Mouse (Mus musculus): ENCODE results near the gene Rps4x.
A peak's percentile ranks its signal among the peaks of the same experiment; 100 is the strongest.

Gene Rps4x

GRCm38 (mm10) chrX:102188712-102189497 is at the start of gene Rps4x:
Gene Rps4x (minus strand): TSS chrX:102189394.
- peak; percentile 60 for DNase-seq (ENCODE audit: low read depth, low spot score)

DNA sequence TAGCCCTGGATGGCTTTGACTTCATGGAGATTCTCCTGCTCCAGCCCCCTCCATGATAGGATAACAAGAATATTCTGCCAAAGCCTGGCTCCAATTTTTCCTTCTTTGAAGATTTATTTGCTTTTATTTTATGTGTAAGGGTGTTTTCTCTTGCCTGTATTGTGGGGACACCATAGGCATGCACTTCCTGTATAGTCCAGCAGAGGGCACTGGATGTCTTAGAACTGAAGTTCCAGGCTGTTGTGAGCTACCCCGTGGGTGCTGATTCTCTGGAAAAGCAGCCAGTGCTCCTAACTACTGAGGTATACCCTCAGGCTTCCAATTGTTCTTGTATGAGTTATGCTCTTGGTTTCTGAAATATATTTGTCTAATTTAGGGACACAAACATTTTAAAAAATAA is 29.9 kb upstream of the Rps4x start:
- peak; percentile 11 for DNase-seq (ENCODE audit: low read depth, low spot score)

DNA sequence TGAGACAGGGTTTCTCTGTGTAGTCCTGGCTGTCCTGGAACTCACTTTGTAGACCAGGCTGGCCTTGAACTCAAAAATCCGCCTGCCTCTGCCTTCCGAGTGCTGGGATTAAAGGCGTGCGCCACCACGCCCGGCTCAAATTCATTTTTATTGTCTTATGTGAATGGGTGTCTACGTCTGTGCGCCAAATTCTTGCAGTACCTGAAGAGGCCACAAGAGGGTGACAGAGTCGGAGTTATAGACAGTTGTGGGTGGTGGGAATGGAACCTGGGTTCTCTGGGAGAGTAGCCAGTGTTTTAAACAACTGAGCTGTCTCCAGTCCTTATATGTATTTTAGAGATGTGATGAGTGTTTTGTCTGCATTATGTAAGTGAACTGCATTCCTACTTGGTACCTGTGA is 26.2 kb upstream of the Rps4x start:
- peak; percentile 2 for DNase-seq (ENCODE audit: low read depth, low spot score)

DNA sequence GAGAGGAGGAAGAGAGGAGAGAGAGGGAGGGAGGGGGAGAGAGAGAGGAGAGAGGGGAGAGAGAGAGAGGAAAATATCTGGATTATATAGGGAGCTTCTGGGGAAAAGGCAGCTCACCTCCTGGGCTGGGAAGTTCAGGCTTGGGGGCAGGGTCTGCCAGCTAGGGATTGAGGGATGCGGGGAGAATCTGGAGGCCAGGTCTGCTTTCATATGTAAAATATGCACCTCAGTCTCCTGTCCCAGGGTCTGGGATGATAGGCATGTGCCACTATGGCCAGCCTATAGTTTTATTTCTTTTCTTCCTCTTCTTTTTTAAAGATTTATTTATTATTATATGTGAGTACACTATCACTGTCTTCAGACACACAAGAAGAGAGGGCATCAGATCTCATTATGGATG is 1.6 kb upstream of the Rps4x start:
- no peak for DNase-seq (ENCODE audit: low read depth, low spot score)

DNA sequence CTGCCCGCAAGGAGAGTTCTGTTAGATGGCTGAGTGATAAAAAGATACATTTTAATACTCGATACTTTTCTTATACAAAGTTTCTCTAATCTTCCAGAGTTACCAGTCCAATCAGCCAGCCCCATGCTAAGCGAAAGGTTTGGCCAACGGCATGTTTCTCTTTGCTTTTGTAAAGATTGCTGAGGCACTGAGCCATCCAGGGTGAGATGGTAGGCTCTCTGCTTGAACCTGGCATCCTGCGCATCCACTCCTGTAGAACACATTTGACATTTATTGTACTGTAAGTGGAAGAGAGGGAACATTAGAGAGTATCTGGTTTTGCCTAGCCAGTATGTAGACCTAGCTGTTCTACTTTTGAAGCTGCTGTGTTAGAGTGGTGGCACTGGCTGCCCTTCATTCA is 387 bp upstream of the Rps4x start:
- DNase-seq (ENCODE audit: low read depth, low spot score): no peak

GRCm38 (mm10) chrX:102187023-102187699 is 2.0 kb downstream of the Rps4x start:
- no peak for DNase-seq (ENCODE audit: low read depth, low spot score)

DNA sequence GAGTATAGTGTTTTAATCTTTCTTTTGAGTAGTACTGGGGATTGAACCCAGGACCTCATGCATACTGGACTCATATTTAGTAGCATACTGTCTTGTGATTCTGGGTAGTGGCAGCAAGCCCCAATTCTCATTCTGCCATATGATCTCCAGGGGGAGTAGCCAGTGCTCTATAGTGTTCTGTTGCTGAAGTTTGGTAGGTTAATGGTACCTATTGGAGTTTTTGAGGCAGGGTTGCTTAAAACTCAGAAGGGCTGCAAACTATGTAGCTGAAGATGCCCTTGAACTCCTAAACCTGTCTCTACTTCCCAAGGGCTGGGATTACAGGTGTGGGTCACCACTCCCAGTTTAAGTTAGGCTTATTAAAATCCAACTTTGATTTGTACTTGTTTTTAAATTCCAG is 6.6 kb downstream of the Rps4x start:
- DNase-seq (ENCODE audit: low read depth, low spot score): no peak

- DNase-seq (ENCODE audit: low read depth, low spot score): no peak
Observed at GRCm38 (mm10) chrX:102175538-102176287, 13.5 kb downstream of the Rps4x start.

DNA sequence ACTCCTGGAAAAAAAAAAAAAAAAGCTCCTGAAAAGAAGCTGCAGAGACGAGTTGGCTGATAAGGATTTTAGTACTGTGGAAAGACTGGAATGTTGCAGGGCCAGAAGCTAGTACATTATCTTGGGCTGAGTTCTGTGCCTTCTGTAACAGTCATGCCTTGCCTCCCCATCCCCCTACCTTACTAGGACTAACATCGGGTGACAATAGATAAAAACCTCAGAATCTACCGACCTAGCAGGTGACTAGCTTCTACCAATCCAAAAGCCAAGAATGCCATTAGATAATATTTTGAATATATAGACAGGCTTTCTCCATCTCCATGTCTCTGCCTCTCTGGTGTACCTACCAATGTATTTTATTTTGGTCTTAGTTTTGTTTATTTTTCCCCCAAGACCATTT is 18.3 kb downstream of the Rps4x start:
- DNase-seq (ENCODE audit: low read depth, low spot score): no peak

- no peak for DNase-seq (ENCODE audit: low read depth, low spot score)
Observed at GRCm38 (mm10) chrX:102170135-102170534, 19.1 kb downstream of the Rps4x start.

- no peak for DNase-seq (ENCODE audit: low read depth, low spot score)
Observed at GRCm38 (mm10) chrX:102169724-102170123, 19.5 kb downstream of the Rps4x start.

- no peak for DNase-seq (ENCODE audit: low read depth, low spot score)
Observed at GRCm38 (mm10) chrX:102166986-102167385, 22.2 kb downstream of the Rps4x start.

GRCm38 (mm10) chrX:102166521-102166920 is 22.7 kb downstream of the Rps4x start:
- no peak for DNase-seq (ENCODE audit: low read depth, low spot score)

GRCm38 (mm10) chrX:102163529-102163928 is 25.7 kb downstream of the Rps4x start:
- DNase-seq (ENCODE audit: low read depth, low spot score): no peak

- no peak for DNase-seq (ENCODE audit: low read depth, low spot score)
Observed at GRCm38 (mm10) chrX:102163096-102163495, 26.1 kb downstream of the Rps4x start.

- DNase-seq (ENCODE audit: low read depth, low spot score): no peak
Observed at GRCm38 (mm10) chrX:102160528-102160927, 28.7 kb downstream of the Rps4x start.

GRCm38 (mm10) chrX:102159778-102160177 is 29.4 kb downstream of the Rps4x start:
- no peak for DNase-seq (ENCODE audit: low read depth, low spot score)

DNA sequence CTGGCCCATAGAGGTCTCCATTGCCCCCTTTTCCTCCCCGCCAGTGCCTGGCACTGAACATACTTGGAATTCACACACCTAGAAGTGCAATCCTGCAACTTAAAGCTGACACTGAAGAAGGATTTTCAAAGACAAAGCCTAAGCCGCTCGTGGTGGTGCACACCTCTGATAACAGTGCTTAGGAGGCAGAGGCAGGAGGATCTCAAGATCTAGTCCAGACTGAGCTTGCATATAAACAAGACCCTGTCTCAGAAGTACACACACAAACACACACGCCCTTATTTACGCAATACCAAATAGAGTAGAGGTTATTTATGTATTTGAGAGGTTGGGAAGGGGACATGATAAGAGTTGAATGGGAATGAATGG is 31.8 kb downstream of the Rps4x start:
- DNase-seq (ENCODE audit: low read depth, low spot score): no peak

DNA sequence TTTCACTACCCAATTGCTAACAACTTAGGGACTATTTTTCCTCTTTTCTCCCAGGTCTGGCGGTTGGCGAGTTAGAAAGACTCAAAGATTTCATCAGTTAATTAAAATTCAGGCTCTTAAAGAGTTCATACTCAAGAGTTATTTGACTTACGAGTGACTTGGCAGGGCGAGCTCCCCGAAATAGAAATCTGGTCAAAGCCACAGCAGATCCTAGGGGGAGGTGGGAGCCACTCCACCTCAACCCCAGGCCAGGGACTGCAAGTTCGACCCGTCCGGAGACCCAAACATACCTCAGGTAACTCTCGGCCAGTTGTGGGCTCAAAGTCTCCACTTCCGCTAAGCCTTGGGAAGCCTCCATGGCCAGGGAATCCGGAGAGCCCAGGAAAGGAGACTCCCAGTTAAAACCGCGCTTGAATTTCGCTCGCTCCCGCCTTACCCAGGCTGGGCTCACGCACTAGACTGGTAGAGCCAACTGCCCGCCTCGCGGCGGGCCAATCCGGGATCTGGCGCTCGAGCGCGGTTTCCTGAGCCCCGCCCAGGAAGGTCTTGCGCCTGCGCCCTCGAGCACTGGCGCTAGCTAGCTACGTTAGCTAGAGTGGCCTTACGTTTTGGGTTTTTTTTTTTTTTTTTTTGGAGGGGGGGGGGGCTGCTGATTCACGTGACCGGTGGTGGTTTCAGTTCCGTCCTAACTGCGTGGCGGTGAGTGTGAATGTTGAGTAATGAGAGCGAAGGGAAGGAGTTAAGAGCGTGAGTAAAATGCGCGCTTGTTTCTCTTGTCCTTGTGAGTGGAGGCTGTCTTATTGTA is 32.4 kb downstream of the Rps4x start, which contains the start of gene Ercc6l:
Gene Ercc6l (minus strand): TSS at position 474 of the 805 bp plus-strand sequence.
- DNase-seq (ENCODE audit: low read depth, low spot score): peak; percentile 67

- no peak for DNase-seq (ENCODE audit: low read depth, low spot score)
Observed at GRCm38 (mm10) chrX:102141157-102141556, 48.0 kb downstream of the Rps4x start.
